Comparison of ENCODE assay signal across 8 mouse cellular contexts in genomic region chr13:23756790-23757189, GRCm38 (mm10). TPM values are rescaled to one million over a fixed set of nuclear protein-coding genes. Genes with fewer than 3 reads are reported as not detected.
A peak's percentile ranks its signal among the peaks of the same experiment; 100 is the strongest.
DNase-seq lines count a peak whose midpoint lies in the region; ATAC-seq lines count a peak whose summit lies in the region.

Hist1h4b (plus strand) TSS chr13:23757013.

- H3K36me3 ChIP-seq in intestine, embryonic 15.5 days = no peaks in the 10 kb centered on the region

- ATAC-seq in intestine, embryonic 15.5 days = peak; percentile 79
- peak; percentile 45 for ATAC-seq in megakaryocyte-erythroid progenitor cell, adult 5-6 weeks (replicated peaks; ENCODE audit: low FRiP score, low TSS enrichment, poor library complexity, severe bottlenecking)

- H3K4me1 ChIP-seq in intestine, embryonic 15.5 days (replicated peaks) = 0 out of 2 replicates have a peak, but pooled peaks cover 6% of the 10 kb centered on the region

- H3K4me2 ChIP-seq in intestine, embryonic 15.5 days (replicated peaks) = peak within 1 kb of the TSS; percentile 71

- intact Hi-C loops in gastrocnemius, postnatal 36 days (cut with DNase I) = loop anchor here (10.0 kb wide), 1 partner anchor 1712 kb away; the partner anchor contains the start of genes Hist1h2ag, Hist1h2bj and Hist1h4i
- intact Hi-C loops in left cerebral cortex, postnatal 14 days (cut with DNase I) = no loop called here

- H3K27ac ChIP-seq in intestine, embryonic 15.5 days = peak within 1 kb of the TSS; percentile 91

- DNase-seq in urinary bladder, adult 18-20 months (ENCODE audit: low spot score in 2 of 2) = peak; percentile 65 to 87
- DNase-seq in urinary bladder, adult 2 months (ENCODE audit: low spot score) = no peak
- DNase-seq in embryo, embryonic 11.5 days (ENCODE audit: low read depth, low spot score) = peak; percentile 89
- peak; percentile 47 to 70 for DNase-seq in gastrocnemius, postnatal 36 days
- DNase-seq in left cerebral cortex, postnatal 14 days (ENCODE audit: low spot score in 2 of 2) = peak; percentile 90
- DNase-seq in right cerebral cortex, postnatal 4 days = peak; percentile 71

- peak within 1 kb of the TSS; percentile 53 for H3K9ac ChIP-seq in intestine, embryonic 15.5 days

- H3K9me3 ChIP-seq in intestine, embryonic 15.5 days = no peaks in the 10 kb centered on the region

- H3K27me3 ChIP-seq in intestine, embryonic 15.5 days (replicated peaks) = no peaks in the 10 kb centered on the region

- H3K4me3 ChIP-seq in intestine, embryonic 15.5 days (replicated peaks) = peak within 1 kb of the TSS; percentile 38

- WGBS in intestine, embryonic 15.5 days = 0% methylated on average over 20 of the region's 22 CpGs

RNA-seq across cellular contexts. Expression of gene Hist1h4b, which starts in this region (rescaled TPM):
- polyA plus RNA-seq in urinary bladder, adult 2 months (2012; rRNA removed) = 0.75 and 0.94 TPM in 2 replicates
- 1 to 10 TPM; 5.8 to 8.4 TPM for total RNA-seq in gastrocnemius, postnatal 36 days (2021)
- 3.8 and 5.5 TPM in 2 replicates for polyA plus RNA-seq in intestine, embryonic 15.5 days (2015; fragmentation: Nextera tagmentation; extraction: Ambion mirVana)
- total RNA-seq in left cerebral cortex, postnatal 14 days (2021) = 10 to 100 TPM; 73.2 to 80.8 TPM
- 164 and 186 TPM in 2 replicates for total RNA-seq in megakaryocyte-erythroid progenitor cell, adult 5-6 weeks (2014; fragmentation: Nextera tagmentation)
- 396 and 733 TPM in 2 replicates for total RNA-seq in megakaryocyte-erythroid progenitor cell, adult 5-6 weeks (2017)

Comparison
In these comparisons a context has a peak if more than half of its experiments do, and no peak if none do; other contexts are left out.
1. RNA of gene Hist1h4b (total RNA-seq): 164 to 733 TPM in megakaryocyte-erythroid progenitor cell, adult 5-6 weeks and 73.2 to 80.8 TPM in left cerebral cortex, postnatal 14 days; 5.8 to 8.4 TPM in gastrocnemius, postnatal 36 days; every median in the first group is over 4 times any median in the second.